11 mouse cellular contexts compared by ENCODE assay signal in the genomic region with DNA sequence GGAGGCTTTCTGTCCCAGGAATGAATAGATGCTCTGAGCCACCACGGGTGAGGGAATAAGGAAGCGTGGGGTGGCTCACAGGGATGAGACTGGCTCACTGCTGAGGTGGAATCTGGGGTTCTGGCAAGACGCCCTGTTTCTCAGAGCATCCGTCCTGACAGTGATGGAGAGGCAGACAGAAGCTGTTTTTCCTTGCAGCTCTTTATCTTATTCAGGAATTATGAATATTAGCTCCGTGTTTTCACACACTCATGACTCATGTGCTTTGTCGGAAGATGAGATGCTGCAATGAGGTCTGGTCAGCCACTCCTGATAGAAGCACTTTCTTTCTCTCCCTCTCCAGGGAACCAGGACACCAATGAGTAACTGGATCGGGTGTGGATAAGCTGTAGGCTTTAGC.
A peak's percentile ranks its signal among the peaks of the same experiment; 100 is the strongest.
DNase-seq lines count a peak whose midpoint lies in the region; ATAC-seq and TF ChIP-seq lines count a peak whose summit lies in the region.
"Had no signal": no experiment of that assay in that cellular context is flagged by ENCODE, and none has a peak within 500 bp of the region (broad histone marks: within the 10 kb centered on the region; RNA-seq: fewer than 3 reads in every experiment).

No protein-coding gene starts in this region.

- no peak for DNase-seq in heart, embryonic 10.5 days (ENCODE audit: low spot score)
- no peak for DNase-seq in heart, adult 11 months
- peak; percentile 73 to 76 for DNase-seq in cerebellum, adult 18-20 months
- DNase-seq in layer of hippocampus, postnatal 14 days (ENCODE audit: low spot score in 2 of 2): peak; percentile 55 to 71
- no peak for DNase-seq in thymus, adult 2 months
- DNase-seq in lung, postnatal 10 days: no peak
- DNase-seq: heart, adult 18-20 months; lung, postnatal 36 days had no signal

- TF ChIP-seq POLR2A in thymus, adult 2 months (IDR thresholded peaks at IDR 0.05; ENCODE audit: control insufficient read depth, extremely low read depth, insufficient read depth, low read length, poor library complexity): no peak

- H3K79me3 ChIP-seq in C2C12 (ENCODE audit: low read depth): no peaks in the 10 kb centered on the region

- H3ac ChIP-seq in C2C12 (ENCODE audit: control insufficient read depth, insufficient read length, low read depth): peak overlapping the region; percentile 9

- H3K4me3 ChIP-seq in heart, embryonic 10.5 days: no peak overlapping the region
- no peak overlapping the region for H3K4me3 ChIP-seq in C2C12 (ENCODE audit: insufficient read depth, poor library complexity, severe bottlenecking)
- no peak overlapping the region for H3K4me3 ChIP-seq in thymus, adult 2 months (ENCODE audit: control insufficient read depth, insufficient read depth, low read length)

- no peak for TF ChIP-seq CTCF in C2C12 (IDR thresholded peaks at IDR 0.05; ENCODE audit: control insufficient read depth, insufficient read depth, insufficient read length)
- no peak for TF ChIP-seq CTCF in thymus, adult 2 months (IDR thresholded peaks at IDR 0.05; ENCODE audit: borderline replicate concordance, control insufficient read depth, extremely low read depth, insufficient read depth, low read length, poor library complexity)

- peaks cover 27% of the 10 kb centered on the region for H3K36me3 ChIP-seq in heart, embryonic 10.5 days
- no peaks in the 10 kb centered on the region for H3K36me3 ChIP-seq in C2C12 (ENCODE audit: control insufficient read depth, insufficient read depth)
- H3K36me3 ChIP-seq in thymus, adult 2 months (ENCODE audit: control insufficient read depth, insufficient read depth, low read length): peaks cover 16% of the 10 kb centered on the region

- no peaks in the 10 kb centered on the region for H3K9me3 ChIP-seq in heart, embryonic 10.5 days
- H3K9me3 ChIP-seq: G1E had no signal

- H3K79me2 ChIP-seq in C2C12 (ENCODE audit: control insufficient read depth, insufficient read depth): no peaks in the 10 kb centered on the region

- WGBS in heart, embryonic 10.5 days: 74% methylated on average over 7 of the region's 7 CpGs
- 88% methylated on average over 7 of the region's 7 CpGs for WGBS in thymus, adult 2 months

- no peaks in the 10 kb centered on the region for H3K27me3 ChIP-seq in heart, embryonic 10.5 days (ENCODE audit: insufficient read depth, poor library complexity, severe bottlenecking)
- H3K27me3 ChIP-seq in C2C12 (ENCODE audit: control insufficient read depth, insufficient read depth, insufficient read length): no peaks in the 10 kb centered on the region
- H3K27me3 ChIP-seq in thymus, adult 2 months (ENCODE audit: control insufficient read depth, insufficient read depth, low read length): no peaks in the 10 kb centered on the region

- peaks cover 33% of the 10 kb centered on the region for H3K4me1 ChIP-seq in heart, embryonic 10.5 days
- H3K4me1 ChIP-seq in thymus, adult 2 months (replicated peaks; ENCODE audit: control insufficient read depth, insufficient read depth, low read length): no peaks in the 10 kb centered on the region

- ATAC-seq in megakaryocyte progenitor cell, adult 5-6 weeks (replicated peaks; ENCODE audit: poor library complexity): no peak

- peak overlapping the region; percentile 7; the same call in 1 of the 2 replicates for H3K27ac ChIP-seq in heart, embryonic 10.5 days
- no peak overlapping the region for H3K27ac ChIP-seq in thymus, adult 2 months (ENCODE audit: control insufficient read depth, insufficient read depth, low read length)

TF ChIP-seq in C2C12, 6 proteins besides CTCF, POLR2A, EP300 and RAD21:
- peak; percentile 65 for TF ChIP-seq CEBPB (IDR thresholded peaks at IDR 0.05; ENCODE audit: low read depth)
- TF ChIP-seq MYOD1 (IDR thresholded peaks at IDR 0.05; ENCODE audit: control insufficient read depth, insufficient read length, low read depth): peak; percentile 31
- no peak for TF ChIP-seq MYOG (IDR thresholded peaks at IDR 0.05; ENCODE audit: control insufficient read depth, extremely low read depth, insufficient read length)

Comparison
In these comparisons a context has a peak if more than half of its experiments do, and no peak if none do; other contexts are left out.
1. DNase-seq: peak in cerebellum, adult 18-20 months (2 of 2) and layer of hippocampus, postnatal 14 days (2 of 2); none in heart, embryonic 10.5 days (single experiment), heart, adult 11 months (single experiment), thymus, adult 2 months (single experiment) and lung, postnatal 10 days (single experiment).